Mouse (Mus musculus): Measurements from ENCODE around the gene Dmd. TPM values are rescaled to one million over a fixed set of nuclear protein-coding genes. Genes with fewer than 3 reads are reported as not detected.
A peak's percentile ranks its signal among the peaks of the same experiment; 100 is the strongest.

Gene Dmd
- total and polyA plus RNA-seq, 3 experiments: 20.8 to 79.1 (median 68.9) TPM

GRCm38 (mm10) chrX:83220563-83220962 lies 271.9 kb downstream of the Dmd start:
- DNase-seq: no peak
- no peak overlapping the region for H3K9ac ChIP-seq (ENCODE audit: low read depth, low read length)
- 53% methylated on average over 2 of the region's 2 CpGs for WGBS
- H3K4me1 ChIP-seq (ENCODE audit: control insufficient read depth, insufficient read depth, low read length): no peaks in the 10 kb centered on the region
- H3K79me2 ChIP-seq (replicated peaks; ENCODE audit: control insufficient read depth, insufficient read depth, low read length): no peaks in the 10 kb centered on the region
- H3K27me3 ChIP-seq (ENCODE audit: control insufficient read depth, insufficient read depth, low read length): no peaks in the 10 kb centered on the region
- no peak overlapping the region for H3K27ac ChIP-seq
- H3K4me3 ChIP-seq: no peak overlapping the region
- intact Hi-C loops (cut with DNase I): no loop called here
- no peak for TF ChIP-seq EP300 (IDR thresholded peaks at IDR 0.05; ENCODE audit: insufficient read depth, low read depth, low read length)
- no peaks in the 10 kb centered on the region for H3K36me3 ChIP-seq (ENCODE audit: control insufficient read depth, insufficient read depth, low read length)

GRCm38 (mm10) chrX:83221050-83221449 lies 272.4 kb downstream of the Dmd start:
- intact Hi-C loops (cut with DNase I): no loop called here
- TF ChIP-seq CTCF (IDR thresholded peaks at IDR 0.05) (no peak), EP300 (IDR thresholded peaks at IDR 0.05; ENCODE audit: insufficient read depth, low read depth, low read length) (no peak), POLR2A (IDR thresholded peaks at IDR 0.05; ENCODE audit: insufficient read depth, low read depth, low read length) (no peak)
- Histone ChIP-seq H3K4me3 (no peak overlapping the region), H3K27ac (no peak overlapping the region), H3K27me3 (ENCODE audit: control insufficient read depth, insufficient read depth, low read length) (no peaks in the 10 kb centered on the region), H3K79me2 (replicated peaks; ENCODE audit: control insufficient read depth, insufficient read depth, low read length) (no peaks in the 10 kb centered on the region), H3K36me3 (ENCODE audit: control insufficient read depth, insufficient read depth, low read length) (no peaks in the 10 kb centered on the region), H3K4me1 (ENCODE audit: control insufficient read depth, insufficient read depth, low read length) (no peaks in the 10 kb centered on the region), H3K9ac (ENCODE audit: low read depth, low read length) (no peak overlapping the region)
- DNase-seq: no peak
- WGBS: 21% methylated on average over 1 of the region's 1 CpGs

- no peak within 1 kb of the TSS for H3K27ac ChIP-seq
- H3K4me3 ChIP-seq: no peak within 1 kb of the TSS
- intact Hi-C loops (cut with DNase I): no loop called here
- no peak within 1 kb of the TSS for H3K9ac ChIP-seq (ENCODE audit: low read depth, low read length)
- no peak for DNase-seq
- WGBS: 93% methylated on average over 15 of the region's 15 CpGs
- H3K4me1 ChIP-seq (ENCODE audit: control insufficient read depth, insufficient read depth, low read length): no peaks in the 10 kb centered on the region
- TF ChIP-seq POLR2A (IDR thresholded peaks at IDR 0.05; ENCODE audit: insufficient read depth, low read depth, low read length) (no peak), CTCF (IDR thresholded peaks at IDR 0.05) (no peak), EP300 (IDR thresholded peaks at IDR 0.05; ENCODE audit: insufficient read depth, low read depth, low read length) (no peak)
- H3K79me2 ChIP-seq (replicated peaks; ENCODE audit: control insufficient read depth, insufficient read depth, low read length): no peaks in the 10 kb centered on the region
- no peaks in the 10 kb centered on the region for H3K36me3 ChIP-seq (ENCODE audit: control insufficient read depth, insufficient read depth, low read length)
- H3K27me3 ChIP-seq (ENCODE audit: control insufficient read depth, insufficient read depth, low read length): no peaks in the 10 kb centered on the region
These were observed 538.9 kb downstream of the Dmd start, which contains the start of gene Tsga8 for GRCm38 (mm10) chrX:83487598-83487997. TSS of gene Tsga8 (minus strand) at chrX:83487924.

GRCm38 (mm10) chrX:83674998-83675397 lies 726.3 kb downstream of the Dmd start:
- no peak overlapping the region for H3K9ac ChIP-seq (ENCODE audit: low read depth, low read length)
- no peaks in the 10 kb centered on the region for H3K27me3 ChIP-seq (ENCODE audit: control insufficient read depth, insufficient read depth, low read length)
- intact Hi-C loops (cut with DNase I): no loop called here
- H3K36me3 ChIP-seq (ENCODE audit: control insufficient read depth, insufficient read depth, low read length): no peaks in the 10 kb centered on the region
- no peaks in the 10 kb centered on the region for H3K4me1 ChIP-seq (ENCODE audit: control insufficient read depth, insufficient read depth, low read length)
- H3K4me3 ChIP-seq: no peak overlapping the region
- TF ChIP-seq POLR2A (IDR thresholded peaks at IDR 0.05; ENCODE audit: insufficient read depth, low read depth, low read length) (no peak), EP300 (IDR thresholded peaks at IDR 0.05; ENCODE audit: insufficient read depth, low read depth, low read length) (no peak), CTCF (IDR thresholded peaks at IDR 0.05) (no peak)
- WGBS: 53% methylated on average over 1 of the region's 1 CpGs
- H3K27ac ChIP-seq: no peak overlapping the region
- no peaks in the 10 kb centered on the region for H3K79me2 ChIP-seq (replicated peaks; ENCODE audit: control insufficient read depth, insufficient read depth, low read length)
- DNase-seq: no peak

GRCm38 (mm10) chrX:83686547-83686946 lies 737.9 kb downstream of the Dmd start:
- intact Hi-C loops (cut with DNase I): no loop called here
- no peaks in the 10 kb centered on the region for H3K4me1 ChIP-seq (ENCODE audit: control insufficient read depth, insufficient read depth, low read length)
- H3K9ac ChIP-seq (ENCODE audit: low read depth, low read length): no peak overlapping the region
- TF ChIP-seq EP300 (IDR thresholded peaks at IDR 0.05; ENCODE audit: insufficient read depth, low read depth, low read length): no peak
- no peak for TF ChIP-seq POLR2A (IDR thresholded peaks at IDR 0.05; ENCODE audit: insufficient read depth, low read depth, low read length)
- TF ChIP-seq CTCF (IDR thresholded peaks at IDR 0.05): no peak
- no peaks in the 10 kb centered on the region for H3K79me2 ChIP-seq (replicated peaks; ENCODE audit: control insufficient read depth, insufficient read depth, low read length)
- H3K36me3 ChIP-seq (ENCODE audit: control insufficient read depth, insufficient read depth, low read length): no peaks in the 10 kb centered on the region
- H3K27me3 ChIP-seq (ENCODE audit: control insufficient read depth, insufficient read depth, low read length): no peaks in the 10 kb centered on the region
- H3K27ac ChIP-seq: no peak overlapping the region
- no peak for DNase-seq
- H3K4me3 ChIP-seq: no peak overlapping the region

- H3K4me1 ChIP-seq (ENCODE audit: control insufficient read depth, insufficient read depth, low read length): no peaks in the 10 kb centered on the region
- no peak overlapping the region for H3K4me3 ChIP-seq
- H3K9ac ChIP-seq (ENCODE audit: low read depth, low read length): no peak overlapping the region
- 20% methylated on average over 1 of the region's 1 CpGs for WGBS
- TF ChIP-seq CTCF (IDR thresholded peaks at IDR 0.05) (peak; percentile 56), EP300 (IDR thresholded peaks at IDR 0.05; ENCODE audit: insufficient read depth, low read depth, low read length) (no peak)
- no peak overlapping the region for H3K27ac ChIP-seq
- no peaks in the 10 kb centered on the region for H3K36me3 ChIP-seq (ENCODE audit: control insufficient read depth, insufficient read depth, low read length)
- H3K27me3 ChIP-seq (ENCODE audit: control insufficient read depth, insufficient read depth, low read length): no peaks in the 10 kb centered on the region
- intact Hi-C loops (cut with DNase I): no loop called here
- no peak for DNase-seq
- H3K79me2 ChIP-seq (replicated peaks; ENCODE audit: control insufficient read depth, insufficient read depth, low read length): no peaks in the 10 kb centered on the region
These were observed 791.9 kb downstream of the Dmd start for GRCm38 (mm10) chrX:83740533-83740932.
